Mouse (Mus musculus) spleen, embryonic (tissue): ENCODE measurements around the gene Tceal1.

Experiments used
- CTCF ChIA-PET: fragments of 350-600 bp; sonication (Branson Sonifier 250); formaldehyde crosslinking; loops from one replicate; lab custom pipeline; 2022; lab: Charles Lee

The Tceal1 gene

GRCm38 (mm10) chrX:136749329-136749728 is 41.5 kb downstream of the Tceal1 start:
- CTCF ChIA-PET: no interaction called here

GRCm38 (mm10) chrX:136755464-136755863 is 47.7 kb downstream of the Tceal1 start:
- CTCF ChIA-PET: no interaction called here
